Mouse (Mus musculus) megakaryocyte, embryonic 14.5 days (primary cell): Measurements from ENCODE around the gene Snap47. TPM values are rescaled to one million over a fixed set of nuclear protein-coding genes. Genes with fewer than 3 reads are reported as not detected.
"Not testable (repeated sequence)": the region's sequence is repeated elsewhere in the genome, so short reads cannot be mapped to it uniquely, and the experiment has no call there.

Experiments
- H3K27me3 ChIP-seq: replicated peaks from 2 replicates; pipeline ENCODE3; 2012; ENCODE audit warnings: inconsistent platforms
- H3K36me3 ChIP-seq: replicated peaks from 2 replicates; pipeline ENCODE3; 2012; ENCODE audit warnings: low read length, inconsistent platforms, mixed read lengths
- H3K4me1 ChIP-seq: 2 replicates; pipeline ENCODE4 v1.6.1; 2012; ENCODE audit warnings: inconsistent platforms
- H3K4me3 ChIP-seq: replicated peaks from 2 replicates; pipeline ENCODE3; 2012; ENCODE audit warnings: moderate library complexity, mild to moderate bottlenecking, inconsistent platforms
- H3K9me3 ChIP-seq: 2 replicates; pipeline ENCODE4 v1.6.1; 2012; ENCODE audit warnings: inconsistent platforms
- FLI1 ChIP-seq: IDR thresholded peaks from 2 replicates; pipeline ENCODE4 v1.6.1; 2012; ENCODE audit warnings: low read length, inconsistent platforms, mixed read lengths
- GATA1 ChIP-seq: IDR thresholded peaks from 3 replicates; pipeline ENCODE4 v1.6.1; 2012; ENCODE audit warnings: mixed read lengths, low read length, inconsistent platforms, borderline replicate concordance
- polyA plus RNA-seq: library from polyadenylated mRNA; stranded (reverse); fragments of >175 nt; gene quantifications from 2 replicates; pipeline ENCODE4 v1.2.3, GENCODE M21; 2012; ENCODE audit warnings: low replicate concordance; ENCODE audit not compliant: insufficient read depth

Gene Snap47
- polyA plus RNA-seq, 1 experiment: 18.6 TPM

GRCm38 (mm10) chr11:59385123-59385522 is 65.9 kb downstream of the Snap47 start:
- Histone ChIP-seq H3K36me3 (no peaks in the 10 kb centered on the region), H3K4me1 (peaks cover 41% of the 10 kb centered on the region), H3K4me3 (no peak overlapping the region), H3K9me3 (no peaks in the 10 kb centered on the region), H3K27me3 (peaks cover 74% of the 10 kb centered on the region)
- TF ChIP-seq GATA1 (no peak), FLI1 (no peak)

- H3K36me3 ChIP-seq: no peaks in the 10 kb centered on the region
- no peak overlapping the region for H3K4me3 ChIP-seq
- H3K9me3 ChIP-seq: peaks cover 3% of the 10 kb centered on the region; the same call in 1 of the 2 replicates
- peaks cover 73% of the 10 kb centered on the region for H3K27me3 ChIP-seq
- TF ChIP-seq FLI1 (no peak), GATA1 (no peak)
- H3K4me1 ChIP-seq: peaks cover 36% of the 10 kb centered on the region
These were observed 66.5 kb downstream of the Snap47 start for GRCm38 (mm10) chr11:59384441-59384959.

- peaks cover 59% of the 10 kb centered on the region for H3K27me3 ChIP-seq
These were observed 71.4 kb downstream of the Snap47 start for GRCm38 (mm10) chr11:59379547-59379946.

DNA sequence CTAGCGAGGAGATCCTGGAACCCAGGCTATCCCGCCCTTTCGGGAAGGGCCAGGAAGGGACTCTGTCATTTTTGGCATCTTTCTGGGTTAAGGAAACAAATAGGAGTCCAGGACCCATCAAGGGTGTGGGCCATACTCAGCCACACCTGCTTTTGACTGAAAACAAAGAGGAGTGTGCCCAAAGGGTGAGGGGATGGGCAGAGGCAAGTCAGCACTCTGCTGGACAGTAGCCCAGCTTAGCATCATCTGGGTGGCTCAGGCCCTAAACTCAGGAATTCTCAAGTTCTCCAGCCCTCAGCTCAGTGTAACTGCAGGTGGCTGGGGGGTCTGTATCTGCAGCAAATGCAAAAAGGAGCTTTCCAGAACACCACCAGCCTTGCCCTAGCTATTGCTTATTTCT is 73.0 kb downstream of the Snap47 start:
- Histone ChIP-seq H3K4me3 (no peak overlapping the region), H3K4me1 (0 out of 2 replicates have a peak, but pooled peaks cover 3% of the 10 kb centered on the region), H3K27me3 (peaks cover 56% of the 10 kb centered on the region), H3K9me3 (peaks cover 3% of the 10 kb centered on the region; the same call in 1 of the 2 replicates), H3K36me3 (no peaks in the 10 kb centered on the region)
- TF ChIP-seq FLI1: no peak
- no peak for TF ChIP-seq GATA1

More at GRCm38 (mm10) chr11:59379547-59379946, 71.4 kb downstream of the Snap47 start:
- Histone ChIP-seq H3K9me3 (peaks cover 3% of the 10 kb centered on the region; the same call in 1 of the 2 replicates), H3K4me3 (no peak overlapping the region), H3K36me3 (no peaks in the 10 kb centered on the region), H3K4me1 (peaks cover 7% of the 10 kb centered on the region)
- TF ChIP-seq FLI1 (no peak), GATA1 (no peak)

DNA sequence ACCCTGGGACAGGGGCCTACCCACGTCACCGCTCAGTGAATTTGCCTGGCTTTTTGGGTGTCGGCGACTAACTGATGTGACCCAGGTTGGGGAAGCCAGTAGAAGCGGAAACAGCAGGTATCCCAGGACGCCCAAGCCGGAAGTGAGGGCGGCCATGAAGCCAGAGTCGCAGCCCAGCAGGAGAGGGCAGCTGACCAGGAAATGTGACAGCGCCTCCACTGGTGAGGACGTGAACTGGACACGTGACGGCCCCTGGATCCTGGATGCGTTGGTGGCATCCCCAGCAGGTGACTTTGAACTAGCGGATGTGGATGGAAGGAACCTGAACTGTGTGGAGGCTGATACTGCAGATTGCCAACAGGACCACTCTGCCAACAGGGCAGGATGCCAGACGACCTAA is 75.5 kb downstream of the Snap47 start, which contains the start of gene Prss38:
TSS of gene Prss38 (minus strand) at position 183 of the 400 bp plus-strand sequence.
- peaks cover 58% of the 10 kb centered on the region for H3K27me3 ChIP-seq
- H3K4me3 ChIP-seq: peak within 1 kb of the TSS; percentile 25
- peaks cover 3% of the 10 kb centered on the region; the same call in 1 of the 2 replicates for H3K9me3 ChIP-seq
- H3K4me1 ChIP-seq: 0 out of 2 replicates have a peak, but pooled peaks cover 3% of the 10 kb centered on the region
- H3K36me3 ChIP-seq: no peaks in the 10 kb centered on the region
- no peak for TF ChIP-seq GATA1
- TF ChIP-seq FLI1: no peak

- Histone ChIP-seq H3K9me3 (no peaks in the 10 kb centered on the region), H3K4me3 (no peak overlapping the region), H3K27me3 (peaks cover 65% of the 10 kb centered on the region), H3K4me1 (0 out of 2 replicates have a peak, but pooled peaks cover 3% of the 10 kb centered on the region), H3K36me3 (no peaks in the 10 kb centered on the region)
- no peak for TF ChIP-seq GATA1
- no peak for TF ChIP-seq FLI1
These were observed 81.1 kb downstream of the Snap47 start for GRCm38 (mm10) chr11:59369848-59370247.

- not testable (repeated sequence) for H3K4me1 ChIP-seq, H3K9me3 ChIP-seq, H3K4me3 ChIP-seq, H3K36me3 ChIP-seq
- peaks cover 61% of the 10 kb centered on the region for H3K27me3 ChIP-seq
These were observed 83.0 kb downstream of the Snap47 start for GRCm38 (mm10) chr11:59367955-59368354.

GRCm38 (mm10) chr11:59366633-59367032 is 84.4 kb downstream of the Snap47 start:
- Histone ChIP-seq H3K4me3 (no peak overlapping the region), H3K36me3 (no peaks in the 10 kb centered on the region), H3K9me3 (no peaks in the 10 kb centered on the region), H3K4me1 (no peaks in the 10 kb centered on the region), H3K27me3 (peaks cover 61% of the 10 kb centered on the region)
- TF ChIP-seq FLI1: no peak

- TF ChIP-seq GATA1 (no peak), FLI1 (no peak)
- no peaks in the 10 kb centered on the region for H3K9me3 ChIP-seq
- H3K36me3 ChIP-seq: no peaks in the 10 kb centered on the region
- H3K4me3 ChIP-seq: no peak overlapping the region
- no peaks in the 10 kb centered on the region for H3K4me1 ChIP-seq
- H3K27me3 ChIP-seq: peaks cover 64% of the 10 kb centered on the region
These were observed 85.0 kb downstream of the Snap47 start for GRCm38 (mm10) chr11:59366031-59366430.

DNA sequence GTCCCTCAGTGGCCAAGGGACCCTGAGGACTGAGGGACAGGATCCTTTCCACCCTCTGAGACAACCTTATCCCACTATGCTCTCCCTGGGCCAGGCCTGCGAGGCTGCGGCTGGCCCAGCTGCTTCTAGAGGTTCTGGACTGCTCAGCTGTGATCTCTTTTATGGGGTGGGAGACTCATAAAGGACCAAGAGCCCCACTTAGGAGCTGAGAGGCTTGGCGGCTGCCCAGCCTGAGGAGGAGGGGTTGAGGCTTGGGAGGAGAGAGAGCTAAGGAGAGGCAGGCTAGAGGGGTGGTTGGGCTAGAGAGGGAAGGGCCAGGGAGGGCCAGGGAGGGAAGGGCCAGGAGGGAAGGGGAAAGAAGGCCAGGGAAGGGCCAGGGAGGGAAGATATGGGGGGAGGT is 86.6 kb downstream of the Snap47 start:
- TF ChIP-seq GATA1: no peak
- TF ChIP-seq FLI1: no peak
- H3K4me1 ChIP-seq: no peaks in the 10 kb centered on the region
- H3K4me3 ChIP-seq: no peak overlapping the region
- no peaks in the 10 kb centered on the region for H3K9me3 ChIP-seq
- H3K36me3 ChIP-seq: no peaks in the 10 kb centered on the region
- H3K27me3 ChIP-seq: peaks cover 66% of the 10 kb centered on the region

DNA sequence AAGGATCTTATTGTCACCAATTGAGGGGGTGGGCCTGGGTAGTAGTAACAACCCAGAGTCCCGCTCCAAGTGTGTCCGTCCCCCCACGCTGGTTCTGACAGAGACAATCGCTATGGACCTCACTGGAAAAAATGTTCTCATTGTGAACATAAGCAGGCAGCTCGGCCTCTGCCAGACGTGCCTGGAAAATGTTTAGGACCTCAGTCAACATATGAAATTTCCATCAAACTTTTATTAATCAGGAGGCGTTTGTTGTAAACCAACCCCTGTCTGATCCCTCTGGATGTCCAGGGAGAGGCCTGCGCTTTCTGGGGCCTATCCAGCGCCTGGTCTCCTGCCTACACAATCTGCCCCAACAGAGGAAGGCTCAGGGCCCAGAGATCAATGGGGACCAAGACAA is 87.0 kb downstream of the Snap47 start:
- peaks cover 66% of the 10 kb centered on the region for H3K27me3 ChIP-seq
- H3K9me3 ChIP-seq: no peaks in the 10 kb centered on the region
- no peak overlapping the region for H3K4me3 ChIP-seq
- TF ChIP-seq GATA1 (no peak), FLI1 (no peak)
- H3K4me1 ChIP-seq: no peaks in the 10 kb centered on the region
- no peaks in the 10 kb centered on the region for H3K36me3 ChIP-seq
